Mouse (Mus musculus) lung, postnatal 10 days (tissue): Measurements from ENCODE around the gene Pitpna.

Experiments used
- DNase-seq: peaks from one replicate; pipeline ENCODE4 v3.0.0; 2021

The Pitpna gene

GRCm38 (mm10) chr11:75565849-75566248 is 22.0 kb upstream of the Pitpna start:
- peak; percentile 68 for DNase-seq

- no peak for DNase-seq
Observed at GRCm38 (mm10) chr11:75566276-75567196, 21.4 kb upstream of the Pitpna start.

GRCm38 (mm10) chr11:75567346-75568114 is 20.4 kb upstream of the Pitpna start:
- no peak for DNase-seq

- DNase-seq = no peak
Observed at GRCm38 (mm10) chr11:75568115-75568511, 19.8 kb upstream of the Pitpna start.

GRCm38 (mm10) chr11:75568962-75569361 is 18.9 kb upstream of the Pitpna start:
- no peak for DNase-seq

- no peak for DNase-seq
Observed at GRCm38 (mm10) chr11:75570375-75571125, 17.3 kb upstream of the Pitpna start.

- peak; percentile 66 for DNase-seq
Observed at GRCm38 (mm10) chr11:75571126-75571990, 16.5 kb upstream of the Pitpna start.

- DNase-seq = no peak
Observed at GRCm38 (mm10) chr11:75572301-75572791, 15.6 kb upstream of the Pitpna start.

- DNase-seq = peak; percentile 96
Observed at GRCm38 (mm10) chr11:75572854-75573650, 14.8 kb upstream of the Pitpna start.

- no peak for DNase-seq
Observed at GRCm38 (mm10) chr11:75574378-75575123, 13.3 kb upstream of the Pitpna start.

- DNase-seq = no peak
Observed at GRCm38 (mm10) chr11:75575560-75576123, 12.3 kb upstream of the Pitpna start.

GRCm38 (mm10) chr11:75578609-75579008 is 9.3 kb upstream of the Pitpna start:
- DNase-seq = no peak

- no peak for DNase-seq
Observed at GRCm38 (mm10) chr11:75581495-75582149, 6.3 kb upstream of the Pitpna start.

- no peak for DNase-seq
Observed at GRCm38 (mm10) chr11:75583521-75583920, 4.4 kb upstream of the Pitpna start.

GRCm38 (mm10) chr11:75585061-75585460 is 2.8 kb upstream of the Pitpna start:
- DNase-seq = no peak

- no peak for DNase-seq
Observed at GRCm38 (mm10) chr11:75585978-75586377, 1.9 kb upstream of the Pitpna start.

- DNase-seq = no peak
Observed at GRCm38 (mm10) chr11:75586963-75587362, 934 bp upstream of the Pitpna start.

- DNase-seq = peak; percentile 84
Observed at GRCm38 (mm10) chr11:75588285-75588941, 516 bp downstream of the Pitpna start.

GRCm38 (mm10) chr11:75592612-75593011 is 4.7 kb downstream of the Pitpna start:
- DNase-seq = no peak
